Mouse (Mus musculus): ENCODE measurements around the gene Gjc2.

Gene Gjc2

DNA sequence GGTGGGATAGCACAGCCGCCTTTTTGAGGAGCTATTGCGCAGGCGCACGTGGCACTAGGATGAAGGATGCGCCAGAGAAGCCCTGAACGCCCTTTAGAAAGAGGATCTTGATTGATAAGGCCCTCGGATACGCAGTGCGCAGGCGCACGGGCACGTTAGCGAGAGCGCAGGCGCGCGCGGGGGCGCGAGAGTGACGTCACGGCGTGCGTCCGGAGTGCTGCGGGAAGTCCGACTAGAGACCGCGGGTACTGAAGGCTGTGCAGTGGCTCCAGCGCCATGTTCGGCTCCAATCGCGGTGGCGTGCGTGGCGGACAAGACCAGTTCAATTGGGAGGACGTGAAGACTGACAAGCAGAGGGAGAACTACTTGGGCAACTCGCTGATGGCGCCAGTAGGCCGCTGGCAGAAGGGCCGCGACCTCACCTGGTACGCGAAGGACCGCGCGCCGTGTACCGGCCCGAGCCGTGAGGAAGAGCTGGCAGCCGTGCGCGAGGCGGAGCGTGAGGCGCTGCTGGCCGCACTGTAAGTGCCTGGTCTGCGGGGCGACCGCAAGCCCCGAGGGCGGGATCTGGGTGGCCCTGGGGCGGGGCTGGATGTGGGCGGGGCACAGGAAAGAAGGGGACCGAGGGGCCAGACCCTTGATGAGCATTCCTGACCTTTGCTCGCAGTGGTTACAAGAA is 25.3 kb upstream of the Gjc2 start, which contains the start of gene 2310033P09Rik:
Gene 2310033P09Rik, plus strand, starts transcription at position 169 of the 679 bp plus-strand sequence.
- DNase-seq (ENCODE audit: low read depth, low spot score), result peak; percentile 97

DNA sequence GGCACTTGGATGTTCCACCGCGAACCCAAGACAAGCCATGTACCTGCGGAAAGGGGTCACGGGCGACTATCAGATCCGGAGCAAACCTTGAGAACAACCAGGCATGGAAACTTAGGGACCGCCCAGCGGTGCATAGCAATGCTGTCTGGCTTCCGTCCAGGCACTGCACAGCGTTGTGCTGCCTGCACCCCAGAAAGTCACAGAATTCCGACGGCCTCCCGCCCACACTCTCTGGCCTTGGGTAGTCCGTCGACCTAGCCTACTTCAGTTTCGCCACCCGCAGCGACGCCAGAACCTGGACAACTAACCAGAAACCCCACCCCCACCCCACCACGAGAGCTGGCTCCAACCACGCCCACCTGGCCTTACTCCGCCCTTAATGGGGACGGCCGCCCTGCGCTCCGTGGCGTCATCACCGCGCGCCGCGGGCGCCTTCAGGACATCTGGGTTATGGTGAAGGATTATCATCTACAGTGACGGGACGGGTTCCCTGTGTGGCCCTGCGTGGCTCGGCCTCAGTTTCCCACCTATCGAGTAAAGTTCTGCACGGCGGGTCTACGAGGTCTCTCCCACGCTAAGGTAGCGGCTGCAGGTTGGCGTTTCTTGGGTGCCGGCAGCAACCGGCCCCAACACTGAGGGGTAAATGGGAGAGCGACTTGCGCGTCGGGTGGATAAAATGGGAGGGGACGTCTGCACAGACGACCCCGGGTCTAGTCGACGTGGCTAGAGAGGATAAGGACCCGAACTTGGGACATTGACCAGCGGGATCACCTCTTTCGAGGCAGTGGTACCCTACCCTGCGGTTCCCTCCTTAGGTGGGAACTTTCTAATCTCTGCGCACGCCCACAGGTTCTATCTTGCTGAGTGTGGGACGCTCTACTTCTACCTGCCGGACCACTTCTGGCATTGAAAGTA is 19.3 kb upstream of the Gjc2 start, which contains the start of gene Mrpl55:
Gene Mrpl55, plus strand, starts transcription at position 406 of the 915 bp plus-strand sequence.
- DNase-seq (ENCODE audit: low read depth, low spot score), result peak; percentile 97

DNA sequence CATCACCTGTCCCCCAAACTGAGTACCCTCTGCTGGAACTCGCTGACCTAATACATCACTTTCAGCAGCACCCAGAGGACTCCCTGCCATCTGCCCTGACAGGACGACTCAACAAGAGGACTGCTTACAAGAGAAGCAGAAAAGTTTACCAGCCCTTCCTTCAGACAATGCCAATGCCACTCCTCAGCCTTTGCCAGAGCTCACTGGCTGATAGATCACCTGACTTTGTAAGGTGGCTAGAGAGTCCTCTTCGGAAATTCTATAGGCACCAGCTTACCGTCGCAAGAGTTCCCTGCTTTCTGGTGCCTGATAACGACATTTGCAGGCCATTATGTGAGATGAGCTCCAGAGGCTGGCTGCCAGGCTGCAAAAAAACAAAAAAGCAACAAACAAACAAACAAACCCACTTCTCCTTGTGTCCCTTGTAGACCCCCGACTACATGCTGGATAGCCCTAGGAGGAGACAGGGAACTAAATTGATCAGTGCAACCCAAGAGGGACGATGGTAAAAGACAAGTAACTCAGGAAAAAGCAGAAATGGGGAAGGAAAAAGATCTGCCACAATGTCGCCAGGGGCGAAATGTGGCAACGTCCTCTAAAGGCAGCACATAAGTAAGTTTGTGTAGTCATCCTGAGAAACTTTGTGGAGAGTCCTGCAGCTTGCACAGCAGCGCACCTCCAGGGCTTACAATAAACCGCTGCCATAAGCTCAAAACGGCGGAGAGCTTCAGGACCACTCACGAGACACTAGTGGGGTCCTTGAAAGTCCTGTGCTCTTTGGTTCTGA is 18.4 kb upstream of the Gjc2 start:
- no peak for DNase-seq (ENCODE audit: low read depth, low spot score)

DNA sequence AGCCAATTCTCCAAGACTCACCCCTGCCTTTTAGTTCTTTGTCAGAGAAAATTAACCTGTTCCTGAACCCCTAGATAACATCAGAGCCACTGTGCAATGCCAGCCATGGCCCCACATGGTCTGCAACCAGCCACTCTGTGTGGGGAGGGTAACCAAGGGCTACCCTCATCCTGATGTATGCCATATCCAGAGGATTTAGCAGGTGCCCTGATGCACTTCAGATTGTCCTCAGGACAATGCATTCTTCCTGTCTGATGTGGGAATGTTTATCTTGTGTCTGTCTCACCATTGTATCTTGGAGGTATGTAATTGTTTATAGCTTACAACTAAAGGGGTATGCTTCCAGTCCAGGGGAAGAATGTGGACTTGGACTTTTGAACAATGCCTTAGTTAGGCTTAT is 13.2 kb upstream of the Gjc2 start:
- DNase-seq (ENCODE audit: low read depth, low spot score), result no peak

DNA sequence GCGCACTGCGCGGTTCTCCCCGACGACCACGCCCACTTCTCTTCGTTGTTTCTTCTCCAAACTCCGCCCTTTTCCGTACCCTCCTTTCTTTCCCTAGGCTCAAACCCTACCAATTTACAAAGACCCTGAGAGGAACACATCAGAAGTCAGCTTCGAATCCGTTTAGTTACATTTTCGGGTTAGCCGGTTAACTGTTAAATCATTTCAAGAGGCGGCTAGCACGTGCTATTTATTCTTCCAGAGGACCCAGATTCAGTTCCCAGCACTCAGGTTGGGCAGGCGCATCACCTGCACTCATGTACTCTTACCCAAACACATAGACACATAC is 9.0 kb upstream of the Gjc2 start, which contains the start of gene Guk1:
Gene Guk1, minus strand, starts transcription at position 154 of the 328 bp plus-strand sequence.
- DNase-seq (ENCODE audit: low read depth, low spot score), result no peak

DNA sequence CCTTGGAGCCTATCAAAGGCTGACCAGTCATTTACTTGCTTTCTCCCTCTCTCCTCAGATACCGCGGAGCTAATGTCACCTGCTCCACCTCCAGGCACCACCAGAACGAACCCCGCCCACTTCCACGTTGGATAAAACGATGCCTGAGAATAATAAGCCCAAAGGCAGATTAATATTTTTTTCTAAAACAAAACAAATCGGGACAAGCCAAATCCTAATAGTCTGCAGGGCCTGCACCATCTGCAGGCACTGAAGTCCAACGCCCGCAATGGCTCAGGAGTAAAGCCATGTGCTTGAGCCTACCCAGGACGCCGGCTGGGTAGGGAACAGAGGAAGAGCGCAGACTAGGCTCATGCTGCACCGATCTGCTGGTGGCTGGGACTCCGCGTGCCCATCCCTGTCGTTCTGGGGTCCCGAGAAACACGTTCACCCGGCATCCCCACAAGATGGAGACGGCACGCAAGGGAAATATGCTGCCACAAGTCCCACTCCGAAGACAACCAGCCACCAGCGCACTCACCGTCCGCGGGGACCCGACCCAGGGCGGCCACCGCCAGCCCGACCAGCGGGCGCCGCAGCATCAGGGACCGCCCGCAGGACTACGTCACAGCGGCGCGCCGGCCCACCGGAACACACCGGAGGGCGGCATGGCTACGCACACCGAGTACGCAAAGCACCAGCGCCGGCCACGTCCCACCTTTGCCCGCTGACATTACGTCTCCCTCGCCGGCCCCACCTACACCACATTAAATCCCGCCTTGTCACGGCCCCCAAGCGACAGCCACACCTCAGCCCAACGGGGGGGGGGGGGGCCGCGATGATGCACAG is 8.4 kb upstream of the Gjc2 start:
- DNase-seq (ENCODE audit: low read depth, low spot score), result peak; percentile 91

DNA sequence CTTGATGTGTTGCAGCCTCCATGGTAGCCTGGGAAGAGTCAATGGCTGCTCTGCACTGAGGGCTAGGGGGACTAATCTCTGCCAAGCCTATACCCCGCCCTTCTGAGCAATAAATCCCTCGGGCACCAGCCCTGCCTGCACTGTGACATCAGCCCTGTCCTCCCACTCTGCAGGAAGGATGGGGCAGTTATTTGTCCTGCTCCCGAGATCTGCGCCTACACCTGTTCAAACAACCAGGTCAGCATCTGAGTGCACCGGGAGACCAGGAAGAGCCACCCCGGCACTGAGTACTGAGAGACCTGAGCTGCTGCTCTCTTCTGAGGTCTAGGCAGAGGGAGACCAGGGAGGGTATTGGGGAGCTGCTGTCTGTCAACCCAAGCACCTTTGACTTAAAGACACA is 4.7 kb upstream of the Gjc2 start:
- DNase-seq (ENCODE audit: low read depth, low spot score), result no peak

DNA sequence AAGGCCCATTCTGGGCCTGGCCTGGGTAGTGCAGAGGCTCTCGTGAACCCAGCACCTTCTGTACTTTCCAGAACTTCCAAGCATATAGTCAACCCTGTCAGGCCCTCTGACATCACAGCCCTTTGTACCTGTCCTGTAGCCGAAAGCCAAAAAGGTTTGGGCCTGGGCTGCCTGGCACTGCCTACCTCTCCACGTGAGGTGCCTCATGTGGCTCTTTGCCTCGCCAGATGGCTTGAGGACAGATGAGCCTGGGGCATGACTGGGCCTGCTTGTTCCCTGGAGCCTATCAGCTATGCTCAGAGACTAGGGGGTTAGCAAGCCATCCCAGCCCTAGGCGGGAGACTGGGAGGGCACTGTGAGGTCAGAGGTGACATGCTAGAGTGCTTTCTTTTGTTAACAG is 2.5 kb upstream of the Gjc2 start:
- DNase-seq (ENCODE audit: low read depth, low spot score), result no peak

DNA sequence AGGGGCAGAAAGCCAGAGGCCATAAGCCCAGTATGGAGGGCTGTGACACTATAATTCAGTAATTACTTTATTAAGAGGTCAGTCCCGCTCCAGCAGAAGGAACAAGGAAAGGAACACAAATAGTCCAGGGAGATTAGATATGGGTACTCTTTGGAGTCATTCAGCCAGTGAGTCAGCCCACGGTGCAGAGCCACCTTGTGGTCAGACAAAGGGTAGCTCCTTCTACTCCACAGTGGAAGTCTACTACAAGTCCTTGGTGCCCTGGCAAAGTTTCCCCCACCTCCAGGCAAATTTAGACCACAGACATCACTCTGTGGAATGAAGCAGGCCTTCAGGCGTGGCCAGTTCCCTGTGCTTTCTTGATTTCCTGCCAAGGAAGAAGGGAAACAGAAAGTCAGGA is 808 bp upstream of the Gjc2 start:
- DNase-seq (ENCODE audit: low read depth, low spot score), result no peak

DNA sequence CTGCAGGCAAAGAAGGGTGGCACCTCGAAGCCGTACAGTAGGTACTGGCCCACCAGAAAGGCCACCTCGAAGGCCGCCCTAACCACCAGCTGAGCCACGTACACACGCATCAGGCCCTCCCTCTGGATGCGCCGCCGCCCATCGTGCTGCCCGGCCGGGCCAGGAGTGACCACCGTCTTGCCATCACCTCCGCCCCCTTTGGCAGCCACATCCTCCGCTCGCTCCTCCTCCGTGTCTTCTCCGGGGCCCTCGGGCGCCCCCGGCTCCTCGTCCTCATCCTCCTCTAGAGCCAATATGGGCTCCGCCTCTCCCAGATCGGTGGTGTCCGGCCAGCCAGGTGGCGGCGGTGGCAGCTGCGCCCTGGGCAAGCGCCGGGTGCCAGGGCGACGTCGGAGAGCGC is 6.1 kb downstream of the Gjc2 start:
- DNase-seq (ENCODE audit: low read depth, low spot score), result no peak

DNA sequence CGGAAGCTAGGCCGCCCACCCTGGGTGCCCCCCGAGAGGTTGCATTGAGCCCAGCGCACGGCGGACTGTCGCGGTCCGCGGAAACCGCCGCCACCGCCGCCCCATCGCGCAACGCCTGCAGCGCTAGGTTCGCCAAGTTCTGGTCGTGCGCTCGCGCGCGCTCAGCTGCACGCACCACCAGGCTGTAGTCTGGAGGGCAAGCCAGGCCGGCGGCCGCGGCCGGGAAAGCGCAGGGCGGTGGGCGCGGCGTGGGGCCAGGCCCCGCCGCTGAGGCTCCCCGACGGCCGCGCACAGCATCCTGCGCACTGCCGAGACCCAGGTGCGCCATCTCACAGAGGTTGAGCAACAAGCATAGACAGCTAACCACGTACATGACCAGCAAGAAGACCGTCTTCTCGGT is 6.5 kb downstream of the Gjc2 start:
- no peak for DNase-seq (ENCODE audit: low read depth, low spot score)

DNA sequence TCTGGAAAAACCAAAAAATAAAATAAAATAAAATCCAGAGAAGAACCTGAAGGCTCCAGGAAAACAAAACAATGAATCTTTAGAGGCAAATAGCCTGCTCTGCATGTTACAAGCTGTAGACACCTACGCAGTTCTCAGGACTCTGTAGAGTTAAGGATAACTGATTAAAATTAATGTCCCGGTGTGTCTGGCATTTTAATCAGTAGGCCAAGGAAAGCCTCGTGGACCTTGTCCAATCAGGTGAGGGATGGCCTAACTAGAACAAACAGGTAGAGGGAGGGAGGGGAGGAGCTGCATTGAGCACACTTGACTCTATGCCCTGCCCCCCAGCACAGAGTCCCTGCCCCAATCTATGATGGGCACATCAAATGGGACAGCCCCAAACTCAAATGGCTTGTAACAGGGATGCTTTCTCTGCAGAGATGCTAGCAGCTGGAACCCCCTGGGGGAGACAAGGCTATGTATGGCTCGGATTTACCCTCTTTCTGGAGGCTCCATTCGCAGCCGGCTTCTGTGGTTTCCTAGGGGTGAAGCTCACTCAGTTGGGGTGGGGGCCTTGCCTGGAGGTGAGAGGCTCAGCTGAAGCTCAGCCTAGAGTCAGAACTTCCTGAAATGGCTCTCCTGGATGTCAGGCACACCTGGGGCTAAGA is 8.7 kb downstream of the Gjc2 start:
- no peak for DNase-seq (ENCODE audit: low read depth, low spot score)

DNA sequence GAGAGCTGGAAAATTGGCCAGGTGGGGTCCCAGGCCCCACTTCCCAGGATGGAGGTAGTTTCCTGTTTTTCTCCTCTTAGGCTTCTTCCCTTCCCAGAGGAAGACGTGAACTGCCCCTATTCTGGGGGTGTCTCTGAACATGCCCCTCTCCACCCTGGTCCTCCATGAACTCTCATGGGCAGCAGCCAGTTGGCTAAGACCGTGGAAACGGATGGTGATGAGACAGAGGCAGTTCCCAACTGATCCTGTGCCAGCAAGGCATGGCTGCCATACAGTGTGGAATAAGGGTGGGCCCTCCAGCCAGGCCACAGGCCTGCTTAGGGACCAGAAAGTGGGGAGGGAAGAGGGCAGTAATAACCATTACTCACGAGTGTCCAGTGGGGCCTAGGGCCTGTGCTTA is 12.5 kb downstream of the Gjc2 start:
- DNase-seq (ENCODE audit: low read depth, low spot score), result no peak

DNA sequence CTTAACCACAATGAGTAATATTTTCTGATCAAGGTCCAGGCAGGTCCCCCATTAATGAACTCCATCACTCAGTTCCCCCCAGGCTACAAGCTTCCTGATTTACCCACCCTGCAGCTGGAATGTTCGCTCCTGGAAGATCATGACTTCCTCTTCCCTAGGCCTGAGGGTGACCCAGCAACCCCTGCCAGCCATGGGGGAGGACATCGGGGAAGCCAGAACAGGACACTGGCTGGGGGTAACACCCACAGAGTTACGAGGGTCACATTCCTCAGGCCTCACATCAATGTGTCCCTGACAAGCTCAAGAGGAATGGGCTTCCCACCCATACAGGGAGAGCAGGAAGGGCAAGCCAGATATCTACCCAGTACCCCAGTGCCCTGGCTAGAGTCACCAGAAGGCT is 13.2 kb downstream of the Gjc2 start:
- no peak for DNase-seq (ENCODE audit: low read depth, low spot score)

DNA sequence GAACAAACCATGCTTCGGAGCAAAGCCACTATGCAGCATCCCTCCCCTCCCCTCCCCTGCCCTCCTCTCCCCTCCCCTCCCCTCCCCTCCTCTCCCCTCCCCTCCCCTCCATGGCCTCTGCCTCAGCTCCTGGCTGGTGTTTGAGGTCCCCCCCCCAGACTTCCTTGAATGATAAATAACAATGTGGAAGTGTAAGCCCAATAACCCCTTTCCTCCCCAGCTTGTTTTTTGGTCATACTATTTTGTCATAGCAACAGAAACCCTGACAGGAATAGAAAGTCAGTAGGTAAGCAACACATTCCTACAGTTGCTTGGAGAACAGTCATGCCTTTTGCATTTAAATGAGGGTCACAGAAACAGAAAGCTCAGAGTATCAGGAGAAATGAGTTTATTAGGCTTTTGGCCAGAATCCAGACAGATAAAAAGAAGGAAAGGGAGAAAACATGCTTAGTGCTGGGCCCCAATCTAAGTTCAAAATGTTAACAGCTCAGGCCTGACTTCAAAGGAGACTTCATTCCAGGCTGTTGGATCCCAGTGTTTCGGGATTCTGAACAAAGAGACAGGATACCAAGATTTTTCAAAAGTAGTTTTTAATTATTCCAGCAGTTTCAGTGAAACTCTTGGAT is 17.3 kb downstream of the Gjc2 start:
- no peak for DNase-seq (ENCODE audit: low read depth, low spot score)

DNA sequence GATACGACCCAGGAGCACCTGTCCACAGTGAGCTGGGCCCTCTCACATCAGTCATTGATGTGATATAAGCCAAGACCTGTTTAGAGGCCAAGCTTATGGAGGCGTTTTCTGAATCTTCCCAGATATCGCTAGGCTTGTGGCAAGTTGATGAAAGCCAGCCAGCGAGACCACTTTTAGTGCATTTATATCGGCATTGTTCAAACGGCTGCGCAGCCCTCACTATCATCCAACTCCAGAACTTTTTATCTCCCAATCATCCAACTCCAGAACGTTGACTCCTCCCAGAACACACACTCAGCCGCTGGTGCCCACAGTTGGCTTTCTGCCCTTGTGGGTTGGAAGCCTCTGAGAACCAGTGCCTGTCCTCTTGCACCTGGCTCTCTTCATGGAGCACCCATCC is 18.6 kb downstream of the Gjc2 start:
- no peak for DNase-seq (ENCODE audit: low read depth, low spot score)

DNA sequence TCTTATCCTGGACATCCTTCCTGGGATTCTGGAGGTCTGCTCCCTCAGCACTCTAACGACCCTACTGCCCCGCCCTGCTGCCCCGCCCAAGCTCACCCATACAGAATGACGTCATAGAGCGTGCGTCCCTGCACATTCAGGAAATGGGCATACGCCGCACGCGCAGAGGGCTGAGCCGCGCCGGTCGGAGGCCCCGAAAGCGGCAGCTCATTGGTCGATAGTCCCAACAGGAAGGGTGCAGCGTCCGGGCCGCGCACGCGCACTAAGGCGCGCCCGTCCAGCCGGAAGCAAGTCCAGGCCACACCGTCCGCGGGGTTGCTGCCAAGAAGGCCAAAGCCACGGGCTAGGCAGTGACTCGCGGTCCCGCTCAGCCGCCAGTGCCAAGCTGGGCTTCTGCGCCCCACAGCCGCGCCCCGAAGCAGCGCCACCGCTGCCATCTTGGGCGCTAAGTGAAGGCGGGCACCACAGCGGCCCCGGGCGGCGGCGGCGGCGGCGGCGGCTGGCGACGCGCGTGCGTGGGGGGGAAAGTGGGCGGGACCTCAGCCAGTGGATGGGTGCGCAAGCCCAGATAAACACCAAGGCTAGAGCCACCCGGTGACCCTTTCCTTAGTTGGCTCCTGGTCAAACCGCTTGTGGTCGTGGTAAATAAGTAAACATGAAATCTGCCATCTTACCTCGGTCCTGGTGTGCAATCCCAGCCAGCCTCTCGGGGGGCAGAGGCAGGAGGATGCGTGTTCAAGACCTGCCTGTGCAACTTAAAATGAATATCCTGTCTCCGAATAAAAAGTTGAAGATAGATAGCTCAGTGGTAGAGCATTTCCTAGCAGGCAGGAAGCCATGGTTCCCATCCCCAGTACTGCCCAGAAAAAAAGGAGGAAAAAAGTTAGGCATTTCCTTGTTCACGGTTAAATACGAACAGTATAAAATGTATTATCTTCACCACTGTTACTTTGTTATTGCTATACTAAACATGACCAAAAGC is 19.5 kb downstream of the Gjc2 start, which contains the start of gene Iba57:
Gene Iba57, minus strand, starts transcription at position 485 of the 982 bp plus-strand sequence.
- DNase-seq (ENCODE audit: low read depth, low spot score), result peak; percentile 98

DNA sequence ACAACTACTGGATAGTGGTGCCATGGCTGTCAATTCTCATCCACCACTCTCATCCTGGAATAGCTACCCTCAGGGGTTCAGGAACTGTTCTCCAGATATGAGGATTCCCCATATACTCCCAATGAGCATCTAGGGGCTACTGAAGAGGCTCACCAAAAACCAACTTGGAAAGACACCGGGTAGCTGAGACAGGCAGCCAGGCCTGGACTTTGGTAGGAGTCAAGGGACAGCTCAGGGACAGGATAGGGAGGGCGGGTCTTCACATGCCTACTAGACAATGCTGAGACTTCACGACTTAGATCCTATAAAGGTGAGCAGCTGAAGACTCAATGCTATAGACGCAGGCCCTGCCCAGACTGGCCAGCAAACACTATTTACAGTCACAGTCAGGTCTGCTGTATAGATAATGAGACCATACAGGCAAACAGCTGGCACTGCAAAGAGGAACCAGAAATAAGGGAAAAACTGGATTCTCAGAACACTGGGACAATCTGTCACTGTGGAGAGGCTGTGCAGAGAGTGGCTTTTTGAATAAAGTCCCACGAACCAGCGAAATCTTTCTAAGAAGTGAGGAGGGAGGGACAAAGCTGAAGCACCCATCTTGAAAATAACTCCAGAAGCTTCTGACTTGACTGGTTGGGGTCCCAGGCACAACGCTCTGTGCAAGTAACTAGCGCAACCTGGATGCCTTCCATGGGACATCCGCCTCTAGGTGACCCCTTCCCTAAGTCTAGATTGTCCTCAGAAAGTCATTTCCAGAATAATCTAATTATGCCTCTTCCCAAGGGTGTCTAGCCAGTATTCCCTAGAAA is 20.4 kb downstream of the Gjc2 start:
- DNase-seq (ENCODE audit: low read depth, low spot score), result no peak

Data from WW6 (cell line).